Mouse (Mus musculus): ENCODE measurements around the gene Rabl3.

DNA sequence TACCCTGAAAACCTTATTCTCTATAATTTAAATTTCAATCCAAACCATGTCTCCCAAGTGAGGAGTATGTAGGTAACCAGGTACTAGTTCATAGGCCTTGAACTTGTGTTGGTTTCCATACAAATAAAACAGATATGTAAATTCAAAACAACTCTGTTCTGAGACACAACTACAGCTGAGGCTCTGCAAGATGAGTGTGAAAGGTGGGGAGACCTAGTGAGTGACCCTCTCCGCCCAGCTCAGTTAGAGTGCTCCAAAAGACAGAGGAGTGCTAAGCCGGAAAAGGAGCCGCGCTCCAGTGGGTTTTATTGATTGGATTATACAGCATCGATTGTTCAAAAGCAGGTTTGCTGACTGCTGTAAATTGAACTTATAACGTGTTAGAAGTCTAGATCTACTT, 22.7 kb downstream of the Rabl3 start:
- TF ChIP-seq MYOD1 (IDR thresholded peaks at IDR 0.05; ENCODE audit: control insufficient read depth, insufficient read length, low read depth) (no peak), CTCF (IDR thresholded peaks at IDR 0.05; ENCODE audit: control insufficient read depth, insufficient read depth, insufficient read length) (no peak), MAX (IDR thresholded peaks at IDR 0.05) (no peak), USF1 (IDR thresholded peaks at IDR 0.05; ENCODE audit: low read depth) (no peak), CEBPB (IDR thresholded peaks at IDR 0.05; ENCODE audit: low read depth) (no peak), FOSL1 (IDR thresholded peaks at IDR 0.05; ENCODE audit: insufficient read depth, low read length, poor library complexity, severe bottlenecking) (no peak), MYOG (IDR thresholded peaks at IDR 0.05; ENCODE audit: control insufficient read depth, extremely low read depth, insufficient read length) (no peak)
